Mouse (Mus musculus): ENCODE results near the gene Gper1. TPM values are rescaled to one million over a fixed set of nuclear protein-coding genes. Genes with fewer than 3 reads are reported as not detected.

Gene Gper1
- total and polyA plus RNA-seq, 3 experiments, result 0.07 to 0.15 TPM; not detected in 1

GRCm38 (mm10) chr5:139378986-139379629 is 43.8 kb upstream of the Gper1 start:
- no peak for DNase-seq (ENCODE audit: low read depth, low spot score)
- Histone ChIP-seq H3K9ac (ENCODE audit: control insufficient read depth, low read depth, low read length, poor library complexity, severe bottlenecking) (no peak overlapping the region), H3K9me3 (replicated peaks; ENCODE audit: insufficient read depth, low read length) (no peaks in the 10 kb centered on the region), H3K79me2 (ENCODE audit: control insufficient read depth, insufficient read depth, low read length, poor library complexity) (peaks cover 14% of the 10 kb centered on the region), H3K27me3 (ENCODE audit: control insufficient read depth in 1 of 2, insufficient read depth in 2 of 2, low read length in 2 of 2) (no peaks in the 10 kb centered on the region), H3K4me1 (ENCODE audit: control insufficient read depth in 1 of 2, insufficient read depth in 2 of 2, low read length in 2 of 2) (peaks cover 18 to 35% of the 10 kb centered on the region in 2 experiments), H3K36me3 (ENCODE audit: control insufficient read depth in 1 of 2, insufficient read depth in 2 of 2, low read length in 2 of 2) (peaks cover 0 to 30% of the 10 kb centered on the region in 2 experiments; a peak in 2 of 4 replicates), H3K4me3 (ENCODE audit: control insufficient read depth in 1 of 2, insufficient read depth in 1 of 2, low read depth in 2 of 2, low read length in 2 of 2) (no peak overlapping the region), H3K27ac (ENCODE audit: control insufficient read depth, low read depth, low read length) (no peak overlapping the region)
- no peak for TF ChIP-seq MYC (IDR thresholded peaks at IDR 0.05; ENCODE audit: low read depth, low read length)
- no peak for TF ChIP-seq NRF1 (IDR thresholded peaks at IDR 0.05; ENCODE audit: insufficient read depth, low read depth, low read length, poor library complexity, severe bottlenecking)
- TF ChIP-seq MAX (IDR thresholded peaks at IDR 0.05; ENCODE audit: low read length), result no peak
- no peak for TF ChIP-seq TBP (IDR thresholded peaks at IDR 0.05; ENCODE audit: low read depth, low read length)
- no peak for TF ChIP-seq MAZ (IDR thresholded peaks at IDR 0.05; ENCODE audit: low read depth, low read length)
- no peak for TF ChIP-seq USF2 (IDR thresholded peaks at IDR 0.05; ENCODE audit: borderline replicate concordance in 1 of 2, insufficient read depth in 1 of 2, low read depth in 1 of 2, low read length in 2 of 2)
- no peak for TF ChIP-seq MEF2A (IDR thresholded peaks at IDR 0.05; ENCODE audit: extremely low read depth, insufficient replicate concordance, low read depth, low read length, poor library complexity, severe bottlenecking)
- TF ChIP-seq CHD2 (IDR thresholded peaks at IDR 0.05; ENCODE audit: low read length), result no peak
- no peak for TF ChIP-seq CTCF (IDR thresholded peaks at IDR 0.05 in 2 of 3, conservative IDR thresholded peaks at IDR 0.05 in 1 of 3; ENCODE audit: control insufficient read depth in 1 of 3, insufficient read depth in 1 of 3, low read depth in 2 of 3, low read length in 3 of 3, poor library complexity in 1 of 3, severe bottlenecking in 1 of 3)
- no peak for TF ChIP-seq POLR2A (IDR thresholded peaks at IDR 0.05; ENCODE audit: control insufficient read depth in 1 of 2, insufficient read depth in 1 of 2, low read depth in 1 of 2, low read length in 2 of 2, poor library complexity in 1 of 2)
- TF ChIP-seq ETS1 (IDR thresholded peaks at IDR 0.05; ENCODE audit: low read depth, low read length), result no peak
- no peak for TF ChIP-seq MYB (IDR thresholded peaks at IDR 0.05; ENCODE audit: low read depth, low read length)
- TF ChIP-seq CHD1 (IDR thresholded peaks at IDR 0.05; ENCODE audit: low read depth, low read length), result no peak
- no peak for TF ChIP-seq MAFK (IDR thresholded peaks at IDR 0.05; ENCODE audit: borderline replicate concordance, low read depth, low read length)
- no peak for TF ChIP-seq TCF12 (IDR thresholded peaks at IDR 0.05; ENCODE audit: low read depth, low read length)
- TF ChIP-seq ELF1 (IDR thresholded peaks at IDR 0.05; ENCODE audit: low read depth, low read length), result no peak

- Histone ChIP-seq H3K9me3 (replicated peaks; ENCODE audit: insufficient read depth, low read length) (no peaks in the 10 kb centered on the region), H3K4me1 (ENCODE audit: control insufficient read depth in 1 of 2, insufficient read depth in 2 of 2, low read length in 2 of 2) (peaks cover 18 to 36% of the 10 kb centered on the region in 2 experiments), H3K27ac (ENCODE audit: control insufficient read depth, low read depth, low read length) (peak overlapping the region; percentile 50), H3K79me2 (ENCODE audit: control insufficient read depth, insufficient read depth, low read length, poor library complexity) (peaks cover 14% of the 10 kb centered on the region), H3K36me3 (ENCODE audit: control insufficient read depth in 1 of 2, insufficient read depth in 2 of 2, low read length in 2 of 2) (peaks cover 0 to 30% of the 10 kb centered on the region in 2 experiments; a peak in 2 of 4 replicates), H3K9ac (ENCODE audit: control insufficient read depth, low read depth, low read length, poor library complexity, severe bottlenecking) (peak overlapping the region; percentile 67), H3K4me3 (ENCODE audit: control insufficient read depth in 1 of 2, insufficient read depth in 1 of 2, low read depth in 2 of 2, low read length in 2 of 2) (peak overlapping the region; percentile 66 to 83), H3K27me3 (ENCODE audit: control insufficient read depth in 1 of 2, insufficient read depth in 2 of 2, low read length in 2 of 2) (no peaks in the 10 kb centered on the region)
- TF ChIP-seq BHLHE40 (IDR thresholded peaks at IDR 0.05; ENCODE audit: borderline replicate concordance, low read depth, low read length), result no peak
- no peak for TF ChIP-seq SIN3A (IDR thresholded peaks at IDR 0.05; ENCODE audit: low read length)
- TF ChIP-seq ZMIZ1 (IDR thresholded peaks at IDR 0.05; ENCODE audit: low read depth, low read length), result no peak
- TF ChIP-seq CHD1 (IDR thresholded peaks at IDR 0.05; ENCODE audit: low read depth, low read length), result no peak
- no peak for TF ChIP-seq NELFE (IDR thresholded peaks at IDR 0.05; ENCODE audit: low read depth, low read length)
- no peak for TF ChIP-seq MYC (IDR thresholded peaks at IDR 0.05; ENCODE audit: low read depth, low read length)
- no peak for TF ChIP-seq EP300 (IDR thresholded peaks at IDR 0.05; ENCODE audit: low read depth in 1 of 2, low read length in 2 of 2)
- TF ChIP-seq TBP (IDR thresholded peaks at IDR 0.05; ENCODE audit: low read depth, low read length), result no peak
- no peak for TF ChIP-seq TCF12 (IDR thresholded peaks at IDR 0.05; ENCODE audit: low read depth, low read length)
- TF ChIP-seq RCOR1 (IDR thresholded peaks at IDR 0.05; ENCODE audit: low read depth, low read length), result no peak
- TF ChIP-seq SMC3 (IDR thresholded peaks at IDR 0.05; ENCODE audit: low read depth, low read length), result no peak
- no peak for TF ChIP-seq POLR2AphosphoS5 (IDR thresholded peaks at IDR 0.05; ENCODE audit: borderline replicate concordance, low read depth, low read length)
- no peak for TF ChIP-seq CTCF (IDR thresholded peaks at IDR 0.05 in 2 of 3, conservative IDR thresholded peaks at IDR 0.05 in 1 of 3; ENCODE audit: control insufficient read depth in 1 of 3, insufficient read depth in 1 of 3, low read depth in 2 of 3, low read length in 3 of 3, poor library complexity in 1 of 3, severe bottlenecking in 1 of 3)
- no peak for TF ChIP-seq ZKSCAN1 (IDR thresholded peaks at IDR 0.05; ENCODE audit: low read depth, low read length)
- TF ChIP-seq USF1 (IDR thresholded peaks at IDR 0.05; ENCODE audit: low read depth, low read length), result no peak
- no peak for TF ChIP-seq POLR2AphosphoS2 (IDR thresholded peaks at IDR 0.05; ENCODE audit: low read length)
- TF ChIP-seq ZC3H11A (IDR thresholded peaks at IDR 0.05; ENCODE audit: low read depth, low read length), result no peak
- no peak for DNase-seq (ENCODE audit: low read depth, low spot score)
Observed at GRCm38 (mm10) chr5:139379771-139380384, 43.1 kb upstream of the Gper1 start.
